Mouse (Mus musculus) erythroblast, embryonic 14.5 days (primary cell): ENCODE measurements around the gene Csrnp3. TPM values are rescaled to one million over a fixed set of nuclear protein-coding genes. Genes with fewer than 3 reads are reported as not detected.

Source experiments
- H3K27me3 ChIP-seq: 2 replicates; pipeline ENCODE4 v1.6.1; 2012; ENCODE audit warnings: inconsistent platforms; ENCODE audit not compliant: control insufficient read depth
- H3K36me3 ChIP-seq: 2 replicates; pipeline ENCODE4 v1.6.1; 2012; ENCODE audit warnings: mild to moderate bottlenecking, inconsistent platforms; ENCODE audit not compliant: control insufficient read depth
- H3K4me1 ChIP-seq: 2 replicates; pipeline ENCODE4 v1.6.1; 2012; ENCODE audit warnings: inconsistent platforms; ENCODE audit not compliant: control insufficient read depth
- H3K4me3 ChIP-seq: replicated peaks from 2 replicates; pipeline ENCODE3; 2012; ENCODE audit warnings: moderate library complexity, mild to moderate bottlenecking, inconsistent platforms
- H3K9me3 ChIP-seq: 2 replicates; pipeline ENCODE4 v1.6.1; 2012; ENCODE audit warnings: low read length, inconsistent platforms, mixed read lengths; ENCODE audit not compliant: control insufficient read depth
- GATA1 ChIP-seq: IDR thresholded peaks from 2 replicates; pipeline ENCODE4 v1.6.1; 2012; ENCODE audit warnings: low read length, inconsistent platforms, mixed read lengths
- TAL1 ChIP-seq: IDR thresholded peaks from 3 replicates; pipeline ENCODE4 v1.6.1; 2012; ENCODE audit warnings: low read length, inconsistent platforms, mixed read lengths
- polyA plus RNA-seq: library from polyadenylated mRNA; stranded (reverse); fragments of >175 nt; gene quantifications from 2 replicates; pipeline ENCODE4 v1.2.3, GENCODE M21; 2012

The Csrnp3 gene
- polyA plus RNA-seq, 1 experiment = not detected

- Histone ChIP-seq H3K4me1 (no peaks in the 10 kb centered on the region), H3K9me3 (no peaks in the 10 kb centered on the region), H3K27me3 (peaks cover 13% of the 10 kb centered on the region), H3K4me3 (no peak overlapping the region), H3K36me3 (no peaks in the 10 kb centered on the region)
- TF ChIP-seq GATA1 (no peak), TAL1 (no peak)
These were observed 63.0 kb downstream of the Csrnp3 start for GRCm38 (mm10) chr2:65908526-65908925.

GRCm38 (mm10) chr2:65909724-65910521 is 64.4 kb downstream of the Csrnp3 start:
- no peaks in the 10 kb centered on the region for H3K9me3 ChIP-seq
- H3K36me3 ChIP-seq = no peaks in the 10 kb centered on the region
- TF ChIP-seq GATA1 (no peak), TAL1 (no peak)
- peaks cover 13% of the 10 kb centered on the region for H3K27me3 ChIP-seq
- no peak overlapping the region for H3K4me3 ChIP-seq
- no peaks in the 10 kb centered on the region for H3K4me1 ChIP-seq

- no peaks in the 10 kb centered on the region for H3K36me3 ChIP-seq
- H3K27me3 ChIP-seq = peaks cover 8% of the 10 kb centered on the region
- no peaks in the 10 kb centered on the region for H3K9me3 ChIP-seq
- TF ChIP-seq TAL1 (no peak), GATA1 (no peak)
- no peak overlapping the region for H3K4me3 ChIP-seq
- peaks cover 14% of the 10 kb centered on the region for H3K4me1 ChIP-seq
These were observed 70.4 kb downstream of the Csrnp3 start for GRCm38 (mm10) chr2:65915994-65916393.

GRCm38 (mm10) chr2:65920651-65921412 is 75.3 kb downstream of the Csrnp3 start:
- Histone ChIP-seq H3K4me1 (peaks cover 12% of the 10 kb centered on the region), H3K27me3 (no peaks in the 10 kb centered on the region), H3K36me3 (no peaks in the 10 kb centered on the region), H3K9me3 (no peaks in the 10 kb centered on the region), H3K4me3 (no peak overlapping the region)
- TF ChIP-seq TAL1 (no peak), GATA1 (no peak)

- Histone ChIP-seq H3K4me3 (no peak overlapping the region), H3K9me3 (no peaks in the 10 kb centered on the region), H3K36me3 (no peaks in the 10 kb centered on the region), H3K27me3 (no peaks in the 10 kb centered on the region), H3K4me1 (peaks cover 14% of the 10 kb centered on the region)
- TF ChIP-seq GATA1 = no peak
- TF ChIP-seq TAL1 = no peak
These were observed 79.9 kb downstream of the Csrnp3 start for GRCm38 (mm10) chr2:65925363-65925941.

GRCm38 (mm10) chr2:65926935-65927708 is 81.6 kb downstream of the Csrnp3 start:
- H3K4me1 ChIP-seq = peaks cover 12% of the 10 kb centered on the region
- no peaks in the 10 kb centered on the region for H3K36me3 ChIP-seq
- no peak overlapping the region for H3K4me3 ChIP-seq
- TF ChIP-seq GATA1 = no peak
- TF ChIP-seq TAL1 = no peak
- H3K9me3 ChIP-seq = no peaks in the 10 kb centered on the region
- H3K27me3 ChIP-seq = no peaks in the 10 kb centered on the region

- Histone ChIP-seq H3K27me3 (no peaks in the 10 kb centered on the region), H3K9me3 (no peaks in the 10 kb centered on the region), H3K4me1 (peaks cover 12% of the 10 kb centered on the region), H3K4me3 (no peak overlapping the region), H3K36me3 (no peaks in the 10 kb centered on the region)
- TF ChIP-seq TAL1 = no peak
- TF ChIP-seq GATA1 = no peak
These were observed 83.7 kb downstream of the Csrnp3 start for GRCm38 (mm10) chr2:65929286-65929685.

GRCm38 (mm10) chr2:65929927-65930326 is 84.4 kb downstream of the Csrnp3 start:
- no peaks in the 10 kb centered on the region for H3K27me3 ChIP-seq
- H3K4me1 ChIP-seq = peaks cover 12% of the 10 kb centered on the region
- no peaks in the 10 kb centered on the region for H3K36me3 ChIP-seq
- H3K9me3 ChIP-seq = no peaks in the 10 kb centered on the region
- H3K4me3 ChIP-seq = no peak overlapping the region
- TF ChIP-seq TAL1 = no peak
- TF ChIP-seq GATA1 = no peak
